Mouse (Mus musculus) CH12.LX (cell line): ENCODE results near the gene Prm2. TPM values are rescaled to one million over a fixed set of nuclear protein-coding genes. Genes with fewer than 3 reads are reported as not detected.

Experiments
- DNase-seq: peaks from one replicate; pipeline ENCODE4 v3.0.0-alpha.2; 2013; ENCODE audit errors: extremely low read depth
- H3K27ac ChIP-seq: 2 replicates; pipeline ENCODE4 v1.5.1; 2012; ENCODE audit warnings: low read depth, mild to moderate bottlenecking, control low read depth, moderate library complexity; ENCODE audit not compliant: insufficient read depth
- H3K27me3 ChIP-seq: replicated peaks from 2 replicates; pipeline ENCODE3; 2012; ENCODE audit warnings: inconsistent platforms
- H3K36me3 ChIP-seq, 2 experiments: replicated peaks in 1 of 2; 2 replicates each; pipeline versions ENCODE3 to v1.6.1; 2012; ENCODE audit warnings: inconsistent platforms in 1 of 2, low read length in 1 of 2, mild to moderate bottlenecking in 1 of 2, mixed read lengths in 1 of 2, moderate library complexity in 1 of 2; ENCODE audit not compliant: control insufficient read depth in 1 of 2, insufficient read depth in 1 of 2
- H3K4me1 ChIP-seq, 2 experiments: 2 replicates each; pipeline ENCODE4 v1.6.1; 2012; ENCODE audit warnings: inconsistent platforms in 1 of 2, moderate library complexity in 1 of 2; ENCODE audit not compliant: insufficient read depth in 2 of 2, control insufficient read depth in 1 of 2
- H3K4me2 ChIP-seq: 2 replicates; pipeline ENCODE4 v1.6.1; 2012; ENCODE audit warnings: low read depth, mild to moderate bottlenecking, control low read depth; ENCODE audit not compliant: poor library complexity, insufficient read depth, severe bottlenecking
- H3K4me3 ChIP-seq, 3 experiments: fragments of 150-350 bp in 1 of 3; sonication (generic) in 1 of 3; replicated peaks in 1 of 3; 2 replicates each; pipeline versions ENCODE3 to v1.5.1; 2011 to 2012; ENCODE audit warnings: low read depth in 2 of 3, low read length in 2 of 3, mild to moderate bottlenecking in 2 of 3, moderate library complexity in 2 of 3, control low read depth in 1 of 3, improper control_type of control experiment in 1 of 3, inconsistent platforms in 1 of 3, mixed read lengths in 1 of 3; ENCODE audit not compliant: poor library complexity in 1 of 3
- H3K79me2 ChIP-seq: replicated peaks from 2 replicates; pipeline ENCODE4 v1.6.1; 2012; ENCODE audit warnings: mild to moderate bottlenecking, moderate library complexity; ENCODE audit not compliant: control insufficient read depth, poor library complexity, insufficient read depth, severe bottlenecking; ENCODE audit errors: extremely low read depth
- H3K9ac ChIP-seq: 2 replicates; pipeline ENCODE4 v1.6.1; 2012; ENCODE audit warnings: low read depth, mild to moderate bottlenecking, control low read depth, moderate library complexity; ENCODE audit not compliant: insufficient read depth
- H3K9me3 ChIP-seq: replicated peaks from 2 replicates; pipeline ENCODE3; 2012; ENCODE audit warnings: low read length, inconsistent platforms, mixed read lengths
- CHD2 ChIP-seq: IDR thresholded peaks from 2 replicates; pipeline ENCODE4 v1.6.1; 2011; ENCODE audit warnings: low read length, improper control_type of control experiment
- ELF1 ChIP-seq: IDR thresholded peaks from 2 replicates; pipeline ENCODE4 v1.6.1; 2014; ENCODE audit warnings: low read depth, mild to moderate bottlenecking, inconsistent platforms, low read length, improper control_type of control experiment
- EP300 ChIP-seq: IDR thresholded peaks from 2 replicates; pipeline ENCODE4 v1.6.1; 2011; ENCODE audit warnings: low read length, improper control_type of control experiment
- IRF4 ChIP-seq: IDR thresholded peaks from 2 replicates; pipeline ENCODE4 v1.6.1; 2014; ENCODE audit warnings: low read depth, mild to moderate bottlenecking, inconsistent platforms, low read length, improper control_type of control experiment
- KAT2A ChIP-seq: IDR thresholded peaks from 2 replicates; pipeline ENCODE4 v1.6.1; 2012; ENCODE audit warnings: low read length, improper control_type of control experiment, inconsistent platforms; ENCODE audit not compliant: insufficient replicate concordance
- MAX ChIP-seq: IDR thresholded peaks from 2 replicates; pipeline ENCODE4 v1.6.1; 2011; ENCODE audit warnings: low read length, improper control_type of control experiment
- MEF2A ChIP-seq: IDR thresholded peaks from 2 replicates; pipeline ENCODE4 v1.6.1; 2014; ENCODE audit warnings: low read depth, mild to moderate bottlenecking, inconsistent platforms, low read length, improper control_type of control experiment, borderline replicate concordance
- MXI1 ChIP-seq: IDR thresholded peaks from 2 replicates; pipeline ENCODE4 v1.6.1; 2011; ENCODE audit warnings: mild to moderate bottlenecking, low read depth, low read length, improper control_type of control experiment
- NELFE ChIP-seq: IDR thresholded peaks from 2 replicates; pipeline ENCODE4 v1.6.1; 2011; ENCODE audit warnings: low read depth, low read length, improper control_type of control experiment
- NRF1 ChIP-seq: IDR thresholded peaks from 2 replicates; pipeline ENCODE4 v1.6.1; 2014; ENCODE audit warnings: low read depth, mild to moderate bottlenecking, inconsistent platforms, low read length, improper control_type of control experiment, moderate library complexity
- PAX5 ChIP-seq: IDR thresholded peaks from 2 replicates; pipeline ENCODE4 v1.6.1; 2012; ENCODE audit warnings: low read length, inconsistent platforms, mixed read lengths
- POLR2AphosphoS2 ChIP-seq: IDR thresholded peaks from 2 replicates; pipeline ENCODE4 v1.6.1; 2011; ENCODE audit warnings: low read depth, low read length, improper control_type of control experiment
- SIN3A ChIP-seq: IDR thresholded peaks from 2 replicates; pipeline ENCODE4 v1.6.1; 2012; ENCODE audit warnings: low read length, improper control_type of control experiment, inconsistent platforms
- SMC3 ChIP-seq: IDR thresholded peaks from 2 replicates; pipeline ENCODE4 v1.6.1; 2011; ENCODE audit warnings: low read depth, low read length, improper control_type of control experiment
- TBP ChIP-seq: conservative IDR thresholded peaks from 2 replicates; pipeline ENCODE4 v1.6.1; 2011; ENCODE audit warnings: low read depth, low read length, improper control_type of control experiment
- TCF12 ChIP-seq: IDR thresholded peaks from 2 replicates; pipeline ENCODE4 v1.6.1; 2014; ENCODE audit warnings: low read depth, mild to moderate bottlenecking, inconsistent platforms, low read length, improper control_type of control experiment
- UBTF ChIP-seq: IDR thresholded peaks from 2 replicates; pipeline ENCODE4 v1.6.1; 2012; ENCODE audit warnings: low read depth, mild to moderate bottlenecking, inconsistent platforms, low read length, improper control_type of control experiment, moderate library complexity
- ZKSCAN1 ChIP-seq: IDR thresholded peaks from 2 replicates; pipeline ENCODE4 v1.6.1; 2012; ENCODE audit warnings: low read depth, inconsistent platforms, low read length, improper control_type of control experiment, borderline replicate concordance
- ZMIZ1 ChIP-seq: IDR thresholded peaks from 2 replicates; pipeline ENCODE4 v1.6.1; 2012; ENCODE audit warnings: low read depth, mild to moderate bottlenecking, inconsistent platforms, low read length, improper control_type of control experiment
- dilution Hi-C: fragments of 300-500 bp; cut with MboI; formaldehyde crosslinking; loops from 2 replicates; pipeline ENCODE4 v1.14.3; 2020; ENCODE audit warnings: low sequenced_read_pairs; ENCODE audit not compliant: extremely low pct_unique_long_range_greater_than_20kb, extremely low pct_ligation_motif_present
- in situ Hi-C: fragments of 300-500 bp; cut with MboI; formaldehyde crosslinking; loops from 3 replicates; pipeline ENCODE4 v1.14.3; 2019; ENCODE audit warnings: low sequenced_read_pairs, low pct_ligation_motif_present, low pct_unique_long_range_greater_than_20kb, mixed read lengths
- polyA plus RNA-seq: library from polyadenylated mRNA; unstranded; fragments of >175 nt; gene quantifications from 2 replicates; pipeline ENCODE4 v1.2.1, GENCODE M21; 2012; ENCODE audit warnings: low read depth; ENCODE audit not compliant: insufficient read length
- total RNA-seq, 2 experiments: library from RNA; depleted of rRNA; stranded (reverse); fragments of 300-350 nt in 1 of 2; fragments of >200 nt in 1 of 2; gene quantifications; 2 replicates each; pipeline ENCODE4 v1.2.3; 2012 to 2014

Prm2 gene
- total and polyA plus RNA-seq, 3 experiments: not detected

DNA sequence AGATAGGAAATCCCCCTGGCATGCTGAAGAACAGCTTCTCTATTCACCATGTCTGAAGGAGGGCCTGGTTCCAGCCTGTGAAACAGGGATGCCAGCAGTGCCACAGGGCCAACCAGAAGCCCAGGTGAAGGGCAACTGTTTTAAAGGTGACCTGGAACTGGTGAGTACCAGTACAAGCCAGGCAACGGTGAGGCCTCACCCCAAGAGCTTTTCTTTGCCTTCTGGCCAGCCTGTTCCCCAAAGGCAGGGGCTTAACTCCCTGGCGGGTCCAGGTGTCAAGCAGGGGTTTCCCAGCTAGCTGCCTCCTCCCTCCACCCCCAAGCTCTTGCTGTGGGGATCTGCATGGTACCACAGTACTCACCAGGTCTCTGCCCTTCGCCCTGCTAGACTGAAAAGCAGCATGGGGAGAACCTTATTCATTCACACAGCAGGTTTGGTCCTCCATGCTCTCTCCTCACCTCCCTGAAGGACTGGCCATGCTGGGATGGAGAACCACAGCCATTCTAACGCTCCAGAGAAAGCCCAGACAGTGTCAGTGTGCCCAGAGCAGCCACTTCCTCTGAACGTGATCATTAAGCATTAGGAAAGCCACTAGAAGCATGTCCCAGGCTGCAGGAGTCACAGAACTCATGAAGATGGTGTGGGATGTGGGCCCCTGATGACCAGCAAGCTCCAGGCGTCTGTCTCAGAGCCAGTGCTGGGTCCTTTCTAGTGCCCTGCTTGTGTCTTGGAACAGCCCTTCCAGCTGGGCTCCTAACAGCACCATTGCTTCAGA, 13.4 kb downstream of the Prm2 start:
- H3K4me3 ChIP-seq: peak overlapping the region; percentile 84 to 99 (median 96)
- H3K27me3 ChIP-seq: no peaks in the 10 kb centered on the region
- H3K36me3 ChIP-seq: peaks cover 0 to 26% of the 10 kb centered on the region in 2 experiments
- H3K27ac ChIP-seq: peak overlapping the region; percentile 97
- H3K79me2 ChIP-seq: peaks cover 16% of the 10 kb centered on the region
- H3K9me3 ChIP-seq: no peaks in the 10 kb centered on the region
- TF ChIP-seq PAX5 (no peak), KAT2A (0 out of 2 replicates have a peak, but pooled peaks have one; percentile 61), ZKSCAN1 (no peak), MEF2A (no peak; the same call in none of the 2 replicates), NRF1 (0 out of 2 replicates have a peak, but pooled peaks have one; percentile 9), IRF4 (peak; percentile 44), NELFE (peak; percentile 33; the same call in 1 of the 2 replicates), ELF1 (peak; percentile 25; the same call in 1 of the 2 replicates), MXI1 (no peak; the same call in 1 of the 2 replicates), TCF12 (peak; percentile 89), TBP (peak; percentile 54; the same call in 1 of the 2 replicates), UBTF (peak; percentile 69; the same call in 1 of the 2 replicates), CHD2 (0 out of 2 replicates have a peak, but pooled peaks have one; percentile 31), MAX (no peak; the same call in 1 of the 2 replicates), ZMIZ1 (peak; percentile 79), SIN3A (peak; percentile 7; the same call in 1 of the 2 replicates), EP300 (0 out of 2 replicates have a peak, but pooled peaks have one; percentile 36), SMC3 (peak; percentile 31; the same call in 1 of the 2 replicates), POLR2AphosphoS2 (peak; percentile 81; the same call in 1 of the 2 replicates)
- TF ChIP-seq, all 38 proteins: peak for 14
- DNase-seq: peak; percentile 83
- in situ Hi-C loops: loop anchor here (5.0 kb wide), 1 partner anchor 35 kb away; no protein-coding TSS in a partner anchor
- dilution Hi-C loops: no loop called here
- Histone ChIP-seq H3K4me2 (peak overlapping the region; percentile 52), H3K4me1 (peaks cover 27 to 60% of the 10 kb centered on the region in 2 experiments), H3K9ac (peak overlapping the region; percentile 89)
